Mouse (Mus musculus): ENCODE measurements around the gene Gm20532. TPM values are rescaled to one million over a fixed set of nuclear protein-coding genes. Genes with fewer than 3 reads are reported as not detected.

The Gm20532 gene
- polyA plus RNA-seq, 1 experiment: not detected

DNA sequence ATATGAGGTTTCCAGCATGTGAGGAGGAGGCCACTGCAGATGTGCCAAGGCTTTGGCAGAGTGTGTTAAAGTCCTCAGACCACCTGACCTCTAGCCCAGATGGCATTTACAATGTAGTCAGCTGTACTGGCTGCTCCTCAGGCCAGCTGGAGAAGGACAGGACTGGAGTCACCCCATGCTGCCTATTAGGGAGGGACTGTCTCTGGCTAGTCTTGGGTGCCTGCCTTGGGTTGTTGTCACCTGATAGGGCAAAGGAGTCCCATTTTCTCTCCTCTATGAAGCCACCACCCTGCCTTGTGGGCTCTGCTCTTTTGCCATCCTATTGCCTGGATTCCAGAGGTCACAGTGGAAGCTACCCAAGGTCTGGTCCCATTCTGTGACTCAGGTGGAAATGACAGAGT, 22.8 kb downstream of the Gm20532 start:
- TF ChIP-seq CTCF (IDR thresholded peaks at IDR 0.05; ENCODE audit: borderline replicate concordance, insufficient read depth, low read length) (no peak), POLR2A (IDR thresholded peaks at IDR 0.05; ENCODE audit: low read depth, low read length) (no peak)
- no peak overlapping the region for H3K4me3 ChIP-seq (ENCODE audit: insufficient read depth, low read length)
- H3K27ac ChIP-seq (ENCODE audit: insufficient read depth, low read length): no peak overlapping the region
- peaks cover 9% of the 10 kb centered on the region for H3K4me1 ChIP-seq (ENCODE audit: control insufficient read depth, insufficient read depth, low read length)

DNA sequence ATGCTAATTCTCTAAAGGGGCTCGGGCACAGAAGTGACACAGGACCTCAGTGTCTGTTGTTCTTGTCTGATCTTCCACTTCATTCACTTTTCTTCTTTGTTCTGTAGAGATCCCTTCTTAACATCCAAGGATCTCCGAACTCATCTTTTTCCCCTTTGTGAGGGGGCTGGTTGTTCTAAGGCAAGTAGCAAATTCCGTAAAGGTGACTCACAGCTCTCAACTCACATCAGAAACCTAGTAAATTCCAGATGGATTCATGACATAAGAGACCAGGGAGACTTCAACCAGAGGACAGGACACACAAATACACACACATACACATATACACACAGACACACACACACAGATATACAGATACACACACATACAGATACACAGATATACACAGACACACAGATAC, 24.1 kb downstream of the Gm20532 start:
- no peak overlapping the region for H3K27ac ChIP-seq (ENCODE audit: insufficient read depth, low read length)
- H3K4me1 ChIP-seq (ENCODE audit: control insufficient read depth, insufficient read depth, low read length): peaks cover 9% of the 10 kb centered on the region
- no peak overlapping the region for H3K4me3 ChIP-seq (ENCODE audit: insufficient read depth, low read length)
- no peak for TF ChIP-seq POLR2A (IDR thresholded peaks at IDR 0.05; ENCODE audit: low read depth, low read length)
- TF ChIP-seq CTCF (IDR thresholded peaks at IDR 0.05; ENCODE audit: borderline replicate concordance, insufficient read depth, low read length): no peak

DNA sequence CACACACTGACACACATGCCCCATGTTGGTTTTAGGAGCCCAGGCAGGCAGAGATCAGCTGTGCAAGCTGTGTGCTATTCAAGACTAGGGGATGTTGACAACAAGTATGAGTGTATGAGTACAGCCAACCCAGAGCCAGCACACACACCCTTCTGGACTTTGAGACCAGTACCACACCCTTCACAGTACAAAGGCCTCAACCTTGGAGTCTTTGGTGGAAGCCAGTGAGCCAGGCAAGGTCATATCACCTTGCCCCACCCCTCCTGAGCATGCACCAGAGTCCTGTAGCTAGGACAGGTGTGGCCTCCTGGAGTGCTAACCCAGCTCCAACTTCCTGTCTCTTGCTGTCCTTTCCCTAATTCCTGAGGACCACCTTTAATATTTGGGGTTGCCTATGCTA, 24.6 kb downstream of the Gm20532 start:
- Histone ChIP-seq H3K4me3 (ENCODE audit: insufficient read depth, low read length) (no peak overlapping the region), H3K27ac (ENCODE audit: insufficient read depth, low read length) (no peak overlapping the region), H3K4me1 (ENCODE audit: control insufficient read depth, insufficient read depth, low read length) (peaks cover 9% of the 10 kb centered on the region)
- TF ChIP-seq CTCF (IDR thresholded peaks at IDR 0.05; ENCODE audit: borderline replicate concordance, insufficient read depth, low read length): no peak
- TF ChIP-seq POLR2A (IDR thresholded peaks at IDR 0.05; ENCODE audit: low read depth, low read length): no peak

DNA sequence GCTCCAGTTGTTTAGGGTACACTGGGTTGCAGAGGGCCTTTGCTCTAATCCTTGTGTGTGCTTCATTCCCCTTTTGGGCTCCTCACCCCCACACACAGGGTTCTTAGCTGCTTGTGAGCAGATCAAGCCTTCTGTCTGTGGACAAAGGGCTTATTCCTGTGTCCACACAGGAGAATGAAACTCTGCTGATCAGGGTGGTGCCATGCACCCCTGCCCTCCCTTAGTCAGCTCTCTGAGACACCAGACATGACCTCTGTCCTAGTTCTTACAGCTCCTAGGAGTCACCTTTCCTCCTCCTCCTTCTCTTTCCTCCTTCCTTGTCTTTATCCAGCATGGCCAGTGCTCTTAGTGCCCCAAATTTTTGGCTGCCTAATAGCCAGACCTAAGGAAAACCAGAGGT, 25.5 kb downstream of the Gm20532 start:
- TF ChIP-seq CTCF (IDR thresholded peaks at IDR 0.05; ENCODE audit: borderline replicate concordance, insufficient read depth, low read length): no peak
- no peak for TF ChIP-seq POLR2A (IDR thresholded peaks at IDR 0.05; ENCODE audit: low read depth, low read length)
- Histone ChIP-seq H3K27ac (ENCODE audit: insufficient read depth, low read length) (no peak overlapping the region), H3K4me3 (ENCODE audit: insufficient read depth, low read length) (no peak overlapping the region), H3K4me1 (ENCODE audit: control insufficient read depth, insufficient read depth, low read length) (peaks cover 9% of the 10 kb centered on the region)

DNA sequence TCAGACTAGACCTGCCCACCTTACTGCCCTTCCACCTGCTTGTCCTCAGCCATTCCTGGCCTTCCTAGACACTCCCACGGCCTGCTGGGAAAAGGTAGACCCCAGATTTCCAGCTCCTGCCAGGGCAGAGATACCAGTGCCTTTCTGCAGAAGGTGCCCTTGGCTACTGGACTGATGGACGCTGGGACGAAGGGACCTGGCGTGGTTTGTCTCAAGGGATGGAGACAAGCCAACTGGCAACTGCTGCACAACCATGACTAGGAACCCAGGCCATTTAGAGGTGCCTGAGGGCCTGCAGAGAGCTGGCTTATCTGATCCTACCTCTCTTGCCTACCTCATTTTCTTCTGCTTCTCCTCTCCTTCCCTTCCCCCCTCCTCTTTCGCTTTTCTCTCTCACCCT, 28.5 kb downstream of the Gm20532 start:
- Histone ChIP-seq H3K4me1 (ENCODE audit: control insufficient read depth, insufficient read depth, low read length) (peaks cover 7% of the 10 kb centered on the region), H3K27ac (ENCODE audit: insufficient read depth, low read length) (no peak overlapping the region), H3K4me3 (ENCODE audit: insufficient read depth, low read length) (no peak overlapping the region)
- no peak for TF ChIP-seq CTCF (IDR thresholded peaks at IDR 0.05; ENCODE audit: borderline replicate concordance, insufficient read depth, low read length)
- TF ChIP-seq POLR2A (IDR thresholded peaks at IDR 0.05; ENCODE audit: low read depth, low read length): no peak

DNA sequence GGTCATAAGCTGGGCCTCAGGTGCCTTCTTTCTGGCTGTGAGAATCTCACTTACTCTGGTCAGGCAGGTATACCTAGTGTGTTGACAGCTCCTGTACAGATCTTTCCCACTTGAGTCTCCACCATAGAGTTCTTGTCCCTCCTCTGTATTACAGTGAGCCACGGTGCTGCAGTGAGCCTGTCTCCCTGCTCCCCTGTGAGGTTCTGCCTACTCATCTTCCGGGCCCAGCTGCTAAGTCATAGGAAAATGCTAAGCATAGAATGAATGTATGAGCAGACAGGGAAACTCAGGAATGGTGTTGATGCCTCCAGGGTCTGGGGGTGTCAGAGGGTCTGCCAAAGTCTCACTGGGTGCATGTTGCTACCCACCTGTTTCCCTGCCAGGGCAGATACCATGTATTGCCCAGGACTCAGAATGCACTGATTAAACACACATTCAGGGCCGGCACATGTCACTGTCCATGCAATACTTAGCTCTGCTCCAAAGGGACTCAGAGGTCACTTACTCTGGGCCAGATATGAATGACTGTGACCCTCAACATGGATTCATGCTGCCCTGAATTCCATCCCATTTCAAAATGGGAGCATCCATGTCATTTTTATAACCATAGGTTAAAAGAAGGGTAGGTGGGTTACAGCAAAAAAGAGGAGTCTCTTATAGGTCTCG, 29.2 kb downstream of the Gm20532 start:
- H3K4me3 ChIP-seq (ENCODE audit: insufficient read depth, low read length): no peak overlapping the region
- 0 out of 2 replicates have a peak, but pooled peaks cover 3% of the 10 kb centered on the region for H3K4me1 ChIP-seq (ENCODE audit: control insufficient read depth, insufficient read depth, low read length)
- H3K27ac ChIP-seq (ENCODE audit: insufficient read depth, low read length): no peak overlapping the region
- TF ChIP-seq POLR2A (IDR thresholded peaks at IDR 0.05; ENCODE audit: low read depth, low read length): no peak
- no peak for TF ChIP-seq CTCF (IDR thresholded peaks at IDR 0.05; ENCODE audit: borderline replicate concordance, insufficient read depth, low read length)

DNA sequence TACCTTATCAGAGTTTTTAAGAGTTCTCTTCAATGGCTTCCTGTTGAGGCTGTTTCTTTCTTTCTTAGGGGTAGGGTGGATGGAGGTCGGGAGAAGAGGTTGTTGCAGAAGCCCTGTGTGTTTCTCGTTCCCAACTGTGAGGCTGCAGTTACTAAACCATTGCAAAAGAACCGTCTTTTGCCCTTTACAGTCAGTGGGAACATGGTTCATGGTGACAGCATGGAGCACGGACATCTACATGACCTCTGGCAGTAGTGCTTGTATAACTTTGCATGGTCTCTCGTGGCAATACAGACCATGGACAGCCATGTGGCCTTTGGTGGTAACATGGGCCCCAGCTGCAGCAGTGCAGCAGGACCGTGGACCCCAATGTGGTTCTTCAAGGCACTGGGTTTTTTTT, 30.9 kb downstream of the Gm20532 start:
- no peak for TF ChIP-seq POLR2A (IDR thresholded peaks at IDR 0.05; ENCODE audit: low read depth, low read length)
- no peak for TF ChIP-seq CTCF (IDR thresholded peaks at IDR 0.05; ENCODE audit: borderline replicate concordance, insufficient read depth, low read length)
- Histone ChIP-seq H3K4me1 (ENCODE audit: control insufficient read depth, insufficient read depth, low read length) (no peaks in the 10 kb centered on the region; the same call in 1 of the 2 replicates), H3K27ac (ENCODE audit: insufficient read depth, low read length) (no peak overlapping the region), H3K4me3 (ENCODE audit: insufficient read depth, low read length) (no peak overlapping the region)

DNA sequence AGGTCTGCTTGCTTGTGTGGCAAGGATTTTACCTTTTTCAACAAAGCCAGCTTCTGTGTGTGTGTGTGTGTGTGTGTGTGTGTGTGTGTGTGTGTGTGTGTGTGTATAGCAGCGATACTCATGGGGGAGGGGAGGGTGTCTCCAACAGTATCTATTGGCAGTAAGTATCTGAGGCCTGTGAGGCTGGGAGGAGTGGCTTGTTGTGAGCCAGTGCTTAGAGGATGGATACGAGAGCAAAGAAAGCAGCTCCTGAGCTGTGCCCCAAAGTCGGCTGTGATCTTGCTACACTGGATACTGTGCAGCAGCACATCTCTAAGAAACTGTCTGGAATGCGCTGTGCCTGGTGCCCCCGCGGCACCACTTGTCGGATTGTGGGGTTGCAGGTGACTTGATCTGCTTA, 31.5 kb downstream of the Gm20532 start:
- H3K27ac ChIP-seq (ENCODE audit: insufficient read depth, low read length): no peak overlapping the region
- no peak for TF ChIP-seq CTCF (IDR thresholded peaks at IDR 0.05; ENCODE audit: borderline replicate concordance, insufficient read depth, low read length)
- no peak for TF ChIP-seq POLR2A (IDR thresholded peaks at IDR 0.05; ENCODE audit: low read depth, low read length)
- H3K4me1 ChIP-seq (ENCODE audit: control insufficient read depth, insufficient read depth, low read length): no peaks in the 10 kb centered on the region; the same call in 1 of the 2 replicates
- H3K4me3 ChIP-seq (ENCODE audit: insufficient read depth, low read length): no peak overlapping the region

DNA sequence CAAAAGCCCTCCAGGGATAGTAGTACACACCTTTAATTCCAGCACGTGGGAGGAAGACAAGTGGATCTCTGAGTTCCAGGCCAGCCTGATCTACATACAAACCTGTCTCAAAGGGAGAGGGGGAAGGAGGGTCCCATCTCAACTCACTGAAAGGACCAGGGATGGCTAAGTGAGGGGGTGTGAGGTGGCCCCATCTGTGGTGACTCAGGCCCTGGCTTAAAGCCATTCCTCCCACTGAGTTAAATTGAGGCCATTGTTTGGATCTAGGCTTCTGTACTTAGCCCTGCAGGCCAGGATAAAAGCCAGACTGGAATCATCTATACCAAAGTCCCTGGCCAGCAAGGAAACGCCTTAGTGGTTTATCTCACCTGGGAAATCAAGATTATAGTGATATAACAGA, 34.8 kb downstream of the Gm20532 start:
- no peaks in the 10 kb centered on the region; the same call in 1 of the 2 replicates for H3K4me1 ChIP-seq (ENCODE audit: control insufficient read depth, insufficient read depth, low read length)

DNA sequence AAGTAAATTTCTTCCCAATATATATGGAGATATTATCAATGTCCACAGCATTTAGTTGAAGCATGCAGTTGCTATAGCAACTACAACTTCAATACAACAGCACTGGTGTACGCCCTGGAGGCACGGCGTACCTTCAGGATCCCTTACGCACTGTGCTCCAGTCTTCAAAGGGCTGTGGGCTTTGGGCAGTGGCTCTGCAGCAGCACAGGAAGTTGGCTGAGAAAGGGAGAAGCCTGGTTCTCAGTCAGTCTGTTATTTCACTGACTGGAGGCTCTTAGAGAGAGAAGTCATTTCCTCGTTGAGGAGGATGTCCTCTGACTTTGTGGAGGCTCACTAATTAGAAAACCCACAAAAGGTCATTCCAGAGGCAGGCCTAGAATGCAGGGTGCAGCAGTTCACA, 36.5 kb downstream of the Gm20532 start:
- TF ChIP-seq POLR2A (IDR thresholded peaks at IDR 0.05; ENCODE audit: low read depth, low read length) (no peak), CTCF (IDR thresholded peaks at IDR 0.05; ENCODE audit: borderline replicate concordance, insufficient read depth, low read length) (no peak)

More for the DNA sequence above, 34.8 kb downstream of the Gm20532 start:
- Histone ChIP-seq H3K4me3 (ENCODE audit: insufficient read depth, low read length) (no peak overlapping the region), H3K27ac (ENCODE audit: insufficient read depth, low read length) (no peak overlapping the region)
- TF ChIP-seq POLR2A (IDR thresholded peaks at IDR 0.05; ENCODE audit: low read depth, low read length) (no peak), CTCF (IDR thresholded peaks at IDR 0.05; ENCODE audit: borderline replicate concordance, insufficient read depth, low read length) (no peak)

More for the DNA sequence above, 36.5 kb downstream of the Gm20532 start:
- Histone ChIP-seq H3K27ac (ENCODE audit: insufficient read depth, low read length) (no peak overlapping the region), H3K4me1 (ENCODE audit: control insufficient read depth, insufficient read depth, low read length) (no peaks in the 10 kb centered on the region; the same call in 1 of the 2 replicates), H3K4me3 (ENCODE audit: insufficient read depth, low read length) (no peak overlapping the region)

All from embryonic fibroblast, embryonic 13.5 days (primary cell).